Mouse (Mus musculus) embryonic fibroblast, embryonic 13.5 days (primary cell): ENCODE data around the gene Slc39a10. TPM values are rescaled to one million over a fixed set of nuclear protein-coding genes. Genes with fewer than 3 reads are reported as not detected.

ENCODE experiments used
- H3K27ac ChIP-seq: 2 replicates; pipeline ENCODE4 v1.5.1; 2012; ENCODE audit warnings: low read length, control low read depth, inconsistent platforms; ENCODE audit not compliant: insufficient read depth
- H3K4me1 ChIP-seq: 2 replicates; pipeline ENCODE4 v1.6.1; 2011; ENCODE audit warnings: low read length; ENCODE audit not compliant: control insufficient read depth, insufficient read depth
- H3K4me3 ChIP-seq: 2 replicates; pipeline ENCODE4 v1.5.1; 2011; ENCODE audit warnings: mild to moderate bottlenecking, control low read depth, low read length; ENCODE audit not compliant: insufficient read depth
- CTCF ChIP-seq: IDR thresholded peaks from 2 replicates; pipeline ENCODE4 v1.5.1; 2011; ENCODE audit warnings: mild to moderate bottlenecking, control low read depth, low read length, moderate library complexity, borderline replicate concordance; ENCODE audit not compliant: insufficient read depth
- POLR2A ChIP-seq: IDR thresholded peaks from 2 replicates; pipeline ENCODE4 v1.6.1; 2011; ENCODE audit warnings: low read depth, mild to moderate bottlenecking, control low read depth, low read length, moderate library complexity
- polyA plus RNA-seq: library from polyadenylated mRNA; stranded (reverse); fragments of >200 nt; gene quantifications from 2 replicates; pipeline ENCODE4 v1.2.4, GENCODE M21; 2011; ENCODE audit warnings: low read depth; ENCODE audit not compliant: missing spikeins, insufficient read length

The Slc39a10 gene
- polyA plus RNA-seq = 29.3 and 32.4 TPM in 2 replicates

DNA sequence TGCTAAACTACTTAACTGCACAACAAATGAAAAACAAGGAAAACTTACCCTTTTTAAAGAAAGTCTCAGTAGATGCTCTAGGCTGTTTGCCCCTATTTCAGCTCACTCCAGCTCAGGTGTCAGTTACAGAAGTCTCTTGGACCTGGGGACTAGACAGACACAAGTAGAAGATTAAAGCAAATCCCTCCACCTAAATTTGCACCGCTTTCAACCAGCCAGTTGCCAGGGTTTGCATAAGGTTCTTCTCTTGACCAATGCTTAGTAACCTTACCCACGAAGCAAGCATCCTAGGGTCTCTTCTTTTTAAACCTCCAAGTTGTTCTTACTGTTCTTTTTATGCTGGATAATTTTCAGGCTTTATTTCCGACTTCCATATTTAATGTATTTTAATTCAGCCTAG is at the start of gene Slc39a10:
TSS of gene Slc39a10 (minus strand) at position 101 of the 400 bp plus-strand sequence.
- Histone ChIP-seq H3K27ac (no peak within 1 kb of the TSS), H3K4me1 (no peaks in the 10 kb centered on the region), H3K4me3 (no peak within 1 kb of the TSS)
- TF ChIP-seq CTCF (no peak), POLR2A (no peak)

DNA sequence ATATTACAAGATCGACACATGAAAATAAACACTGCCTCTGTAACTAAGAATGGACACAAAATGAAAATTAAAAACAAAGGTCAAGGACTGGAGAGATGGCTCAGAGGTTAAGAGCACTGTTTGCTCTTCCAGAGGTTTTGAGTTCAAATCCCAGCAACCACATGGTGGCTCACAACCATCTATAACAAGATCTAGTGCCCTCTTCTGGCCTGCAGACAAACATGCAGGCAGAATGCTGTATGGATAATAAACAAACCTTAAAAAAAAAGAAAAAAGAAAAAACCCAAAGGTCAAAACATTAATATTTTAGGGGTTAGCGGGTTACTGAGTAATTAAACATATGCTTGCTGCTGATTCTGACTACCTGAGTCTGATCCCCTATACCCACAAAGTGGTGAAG is 46.6 kb upstream of the Slc39a10 start:
- Histone ChIP-seq H3K4me1 (no peaks in the 10 kb centered on the region), H3K27ac (no peak overlapping the region), H3K4me3 (no peak overlapping the region)
- TF ChIP-seq CTCF (no peak), POLR2A (no peak)

DNA sequence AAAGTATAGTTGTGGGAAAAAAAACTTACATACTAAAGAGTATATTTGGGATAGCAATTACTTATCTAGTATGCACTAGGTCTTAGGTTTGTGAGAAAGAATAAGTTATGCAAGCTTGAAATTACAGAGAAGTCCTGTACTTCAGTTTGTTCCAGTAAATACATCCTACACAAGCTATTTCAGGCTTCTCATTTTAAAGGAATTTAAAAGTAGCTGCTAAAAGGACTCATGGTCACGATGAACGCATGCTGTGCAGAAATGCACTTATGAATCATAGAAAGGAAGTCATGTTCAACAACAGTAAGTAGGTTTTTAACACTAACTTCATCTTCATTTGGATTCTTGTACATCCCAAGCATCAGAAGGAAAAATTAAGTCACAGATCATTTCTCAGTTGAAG is 45.0 kb upstream of the Slc39a10 start:
- no peaks in the 10 kb centered on the region for H3K4me1 ChIP-seq
- no peak overlapping the region for H3K4me3 ChIP-seq
- TF ChIP-seq CTCF = no peak
- TF ChIP-seq POLR2A = no peak
- H3K27ac ChIP-seq = no peak overlapping the region

DNA sequence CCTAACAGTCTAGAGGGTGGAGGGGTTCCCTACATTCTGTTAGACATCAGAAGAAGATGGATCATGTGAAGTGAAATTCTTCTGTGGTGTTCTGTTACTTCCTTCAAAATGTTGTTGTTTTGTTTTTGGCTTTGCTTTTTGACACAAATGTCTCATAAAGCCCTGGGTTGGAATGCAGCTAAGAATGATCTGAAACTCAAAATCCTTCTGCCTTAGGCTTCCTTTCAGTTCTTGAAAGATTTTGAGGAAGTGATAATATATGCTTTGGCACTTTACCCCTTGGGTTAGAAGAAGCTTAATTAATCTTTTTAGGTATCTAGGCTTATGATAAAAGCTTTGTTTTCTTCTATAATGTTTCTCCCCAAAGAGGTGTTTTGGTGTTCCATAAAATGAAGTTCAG is 34.5 kb upstream of the Slc39a10 start:
- no peak for TF ChIP-seq CTCF
- TF ChIP-seq POLR2A = no peak
- H3K4me3 ChIP-seq = no peak overlapping the region
- H3K27ac ChIP-seq = no peak overlapping the region
- no peaks in the 10 kb centered on the region for H3K4me1 ChIP-seq

DNA sequence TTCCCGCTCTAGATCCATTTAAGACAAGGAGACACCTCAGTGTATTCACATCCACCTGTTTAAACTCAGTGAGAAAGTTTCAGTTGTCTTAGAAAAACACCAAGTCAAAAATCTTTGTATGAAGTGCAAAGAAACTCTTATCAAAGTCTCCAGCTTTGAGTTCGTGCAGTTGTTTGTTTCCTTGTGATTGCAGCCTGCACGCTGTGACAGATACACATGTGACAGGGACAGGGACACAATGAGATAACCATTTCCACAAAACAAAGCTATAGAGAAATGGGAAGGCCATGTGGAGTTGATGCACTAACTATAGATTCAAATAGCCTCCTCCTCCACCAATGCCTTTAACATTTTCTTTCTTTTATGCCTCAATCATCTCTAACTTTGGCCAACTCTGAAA is 33.6 kb upstream of the Slc39a10 start:
- Histone ChIP-seq H3K27ac (no peak overlapping the region), H3K4me3 (no peak overlapping the region), H3K4me1 (no peaks in the 10 kb centered on the region)
- TF ChIP-seq CTCF (no peak), POLR2A (no peak)

DNA sequence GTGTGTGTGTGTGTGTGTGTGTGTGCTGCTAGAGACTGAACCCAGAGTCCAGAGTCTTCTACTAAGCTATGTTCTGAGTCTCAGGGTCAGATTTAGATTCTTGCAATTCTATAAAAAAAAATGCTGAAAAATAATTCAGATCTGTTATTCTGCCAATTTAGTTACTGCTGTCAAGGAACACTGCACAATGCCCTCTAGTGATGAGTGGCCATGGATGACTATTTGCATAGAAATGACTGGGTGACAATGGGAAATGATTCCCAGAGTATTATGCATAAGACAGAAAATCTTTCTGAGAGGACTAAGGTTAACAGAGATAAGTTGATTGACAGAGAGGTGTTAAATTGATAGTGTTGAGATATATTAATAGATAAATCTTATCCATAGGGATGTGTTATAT is 32.3 kb upstream of the Slc39a10 start:
- TF ChIP-seq CTCF (no peak), POLR2A (no peak)
- Histone ChIP-seq H3K4me3 (no peak overlapping the region), H3K27ac (no peak overlapping the region), H3K4me1 (no peaks in the 10 kb centered on the region)

DNA sequence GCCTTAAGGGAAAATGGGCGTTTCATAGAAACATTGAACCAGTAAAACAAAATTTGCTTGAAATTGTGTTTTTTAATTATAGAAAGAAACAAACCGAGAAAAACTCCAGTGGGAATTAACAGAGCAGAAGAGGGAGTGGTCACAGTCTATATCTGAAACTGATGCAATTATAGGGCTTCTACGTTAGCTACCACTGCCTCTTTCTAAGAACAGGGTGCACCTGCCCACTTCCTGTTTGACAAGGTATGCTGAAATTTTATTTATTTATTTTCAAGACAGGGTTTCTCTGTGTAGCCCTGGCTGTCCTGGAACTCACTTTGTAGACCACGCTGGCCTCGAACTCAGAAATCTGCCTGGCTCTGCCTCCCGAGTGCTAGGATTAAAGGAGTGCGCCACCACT is 30.3 kb upstream of the Slc39a10 start:
- Histone ChIP-seq H3K4me3 (no peak overlapping the region), H3K27ac (no peak overlapping the region), H3K4me1 (no peaks in the 10 kb centered on the region)
- TF ChIP-seq CTCF = no peak
- no peak for TF ChIP-seq POLR2A

DNA sequence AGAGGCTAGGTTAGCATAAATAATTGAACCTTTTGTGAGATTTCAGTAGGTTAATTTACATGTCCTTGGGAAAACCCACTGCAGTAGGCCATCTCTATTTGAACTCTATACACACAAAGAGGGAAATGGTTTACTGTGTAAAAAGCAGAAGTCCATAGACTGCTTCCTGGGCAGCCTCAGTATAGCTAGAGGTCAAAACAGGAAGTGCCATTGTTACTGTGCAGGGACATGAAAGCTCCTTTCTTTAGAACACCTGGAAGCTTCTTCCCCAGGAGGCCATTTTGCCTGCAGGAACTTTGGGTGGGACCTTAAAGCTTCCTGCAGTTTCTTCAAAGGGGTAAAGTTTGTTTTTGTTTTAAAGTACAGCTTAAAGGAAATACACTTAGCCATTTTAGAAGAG is 29.0 kb upstream of the Slc39a10 start:
- H3K27ac ChIP-seq = no peak overlapping the region

DNA sequence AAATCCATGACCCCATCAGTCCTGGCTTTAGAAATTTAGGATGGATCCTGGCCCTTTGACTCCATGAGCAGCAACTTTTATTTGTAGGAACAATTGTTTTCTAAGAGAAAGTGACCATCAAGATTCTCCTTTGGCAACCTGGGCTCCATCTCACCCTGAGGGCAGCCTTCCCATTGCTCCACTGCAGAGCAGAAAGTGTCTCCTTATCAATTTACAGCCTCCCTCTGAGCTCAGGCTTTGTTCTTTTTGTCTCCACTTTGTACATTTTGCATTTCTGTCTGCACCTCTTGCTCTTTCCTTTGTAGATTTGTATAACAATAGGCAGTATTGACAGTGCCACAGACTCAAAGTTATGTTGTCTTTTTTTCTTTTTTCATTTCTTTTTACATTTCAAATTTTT is 23.6 kb upstream of the Slc39a10 start:
- TF ChIP-seq CTCF = no peak
- no peak for TF ChIP-seq POLR2A
- Histone ChIP-seq H3K4me1 (no peaks in the 10 kb centered on the region), H3K27ac (no peak overlapping the region), H3K4me3 (no peak overlapping the region)

More for the DNA sequence above, 29.0 kb upstream of the Slc39a10 start:
- Histone ChIP-seq H3K4me1 (no peaks in the 10 kb centered on the region), H3K4me3 (no peak overlapping the region)
- no peak for TF ChIP-seq CTCF
- no peak for TF ChIP-seq POLR2A

DNA sequence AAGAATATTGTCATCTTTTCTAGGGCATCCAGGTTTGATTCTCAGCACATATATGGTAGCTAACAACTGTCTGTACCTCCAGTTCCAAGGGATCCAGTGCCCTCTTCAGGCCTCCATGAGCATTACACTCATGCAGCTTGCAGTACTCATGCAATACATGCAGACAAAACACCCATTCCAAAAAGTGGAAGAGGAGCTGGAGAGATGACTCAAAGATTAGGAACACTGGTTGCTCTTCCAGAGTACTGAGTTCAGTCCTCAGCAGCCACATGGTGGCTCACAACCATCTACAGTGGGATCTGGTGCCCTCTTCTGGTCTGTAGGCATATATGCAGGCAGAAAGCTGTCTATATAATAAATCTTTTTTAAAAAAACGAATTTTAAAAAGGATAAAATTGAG is 21.7 kb upstream of the Slc39a10 start:
- H3K4me3 ChIP-seq = no peak overlapping the region
- TF ChIP-seq CTCF = no peak
- TF ChIP-seq POLR2A = no peak
- H3K27ac ChIP-seq = no peak overlapping the region
- no peaks in the 10 kb centered on the region for H3K4me1 ChIP-seq
